Mouse (Mus musculus) lung, adult 2 months (tissue): Measurements from ENCODE around the gene Lmtk3. TPM values are rescaled to one million over a fixed set of nuclear protein-coding genes. Genes with fewer than 3 reads are reported as not detected.

Source experiments
- DNase-seq: peaks from one replicate; pipeline ENCODE4 v3.0.0; 2022
- H3K4me1 ChIP-seq: fragments of 200-500 bp; 2 replicates; pipeline ENCODE4 v1.6.1; 2011; ENCODE audit warnings: low read length; ENCODE audit not compliant: control insufficient read depth, insufficient read depth
- H3K4me3 ChIP-seq: fragments of 200-500 bp; replicated peaks from 2 replicates; pipeline ENCODE3; 2011; ENCODE audit warnings: low read depth, mild to moderate bottlenecking, control low read depth, low read length; ENCODE audit errors: extremely low read depth
- CTCF ChIP-seq: fragments of 200-500 bp; IDR thresholded peaks from 2 replicates; pipeline ENCODE4 v1.5.1; 2011; ENCODE audit warnings: mild to moderate bottlenecking, low read length, control low read depth; ENCODE audit not compliant: insufficient read depth
- POLR2A ChIP-seq: fragments of 200-500 bp; IDR thresholded peaks from 2 replicates; pipeline ENCODE4 v1.6.1; 2011; ENCODE audit warnings: low read depth, mild to moderate bottlenecking, control low read depth, low read length, borderline replicate concordance; ENCODE audit errors: extremely low read depth
- WGBS: fragments of 180-500 bp; shearing (Covaris S2); methylation state at CpG from one replicate; pipeline ENCODE4 v1.1.7; 2018; 5-methylcytosine and 5-hydroxymethylcytosine counted together
- polyA plus RNA-seq: library from polyadenylated mRNA; depleted of rRNA; stranded (reverse); fragments of >200 nt; gene quantifications from 2 replicates; pipeline ENCODE4 v1.2.3, GENCODE M21; 2012; rRNA removed

The Lmtk3 gene
- polyA plus RNA-seq, result 0.70 and 1.5 TPM in 2 replicates

DNA sequence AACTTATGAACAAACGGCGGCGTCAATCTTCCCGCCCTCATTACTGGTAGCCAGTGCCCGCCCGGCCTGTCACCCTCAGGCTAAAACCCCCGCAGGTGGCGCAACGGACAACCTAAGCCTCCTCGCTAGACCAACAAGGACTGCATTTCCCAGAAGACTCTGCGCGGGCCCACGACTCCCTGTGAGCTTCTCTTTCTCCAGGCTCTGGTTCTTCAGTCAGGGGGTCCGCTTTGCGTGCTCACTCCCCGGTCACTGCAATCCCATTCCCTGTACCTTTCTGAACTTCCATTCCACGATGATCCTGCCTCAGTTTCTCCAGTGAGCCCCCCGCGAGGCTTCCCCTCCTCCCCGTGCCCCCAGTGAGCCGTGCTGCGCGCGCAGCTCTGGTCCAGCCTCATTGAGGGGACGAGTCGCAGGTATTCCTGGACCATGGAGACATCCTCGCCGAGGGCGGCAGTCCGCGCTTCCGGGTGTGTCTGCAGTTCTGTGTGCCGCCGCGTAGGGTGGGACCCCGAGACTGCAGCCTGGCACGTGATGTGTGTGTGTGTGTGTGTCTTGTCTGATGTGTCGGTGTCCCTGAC lies at the start of gene Lmtk3:
Gene Lmtk3, plus strand, starts transcription at position 228 of the 581 bp plus-strand sequence.
- Histone ChIP-seq H3K4me1 (no peaks in the 10 kb centered on the region), H3K4me3 (peak within 1 kb of the TSS; percentile 74)
- peak; percentile 63 for DNase-seq
- TF ChIP-seq POLR2A (no peak), CTCF (no peak)
- under 1% methylated on average over 38 of the region's 38 CpGs for WGBS

DNA sequence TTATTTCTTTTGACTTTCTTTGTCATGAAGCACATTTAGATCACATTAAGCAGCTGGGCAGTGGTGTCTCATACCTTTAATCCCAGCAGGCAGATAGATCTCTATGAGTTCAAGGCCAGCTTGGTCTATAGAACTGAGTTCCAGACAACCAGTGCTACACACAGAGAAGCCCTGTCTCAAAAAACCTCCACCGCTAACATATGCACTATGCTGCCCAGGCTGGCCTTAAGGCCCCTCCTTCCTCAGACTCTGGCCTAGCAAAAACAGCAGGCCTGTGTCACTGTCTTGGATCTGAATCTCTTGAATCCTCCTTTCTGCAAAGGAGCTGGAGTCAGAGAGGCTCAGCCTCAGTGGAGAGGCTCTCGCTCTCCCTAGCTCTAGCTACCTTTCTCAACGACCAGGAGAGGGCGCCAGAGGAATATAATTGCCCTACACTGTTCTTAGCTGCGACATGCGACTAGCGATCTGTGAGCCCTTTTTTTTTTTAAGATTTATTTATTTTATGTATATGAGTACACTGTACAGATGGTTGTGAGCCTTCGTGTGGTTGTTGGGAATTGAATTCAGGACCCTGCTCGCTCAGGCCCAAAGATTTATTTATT lies 44.3 kb upstream of the Lmtk3 start:
- peak; percentile 80 for DNase-seq
- 8% methylated on average over 9 of the region's 9 CpGs for WGBS

GRCm38 (mm10) chr7:45739820-45740219 lies 43.7 kb upstream of the Lmtk3 start:
- WGBS, result 55% methylated on average over 10 of the region's 10 CpGs
- DNase-seq, result no peak
- no peak for TF ChIP-seq POLR2A
- TF ChIP-seq CTCF, result no peak
- Histone ChIP-seq H3K4me1 (no peaks in the 10 kb centered on the region), H3K4me3 (no peak overlapping the region)

More for the DNA sequence above, 44.3 kb upstream of the Lmtk3 start:
- no peaks in the 10 kb centered on the region for H3K4me1 ChIP-seq
- no peak for TF ChIP-seq POLR2A
- TF ChIP-seq CTCF, result peak; percentile 77
- H3K4me3 ChIP-seq, result no peak overlapping the region

DNA sequence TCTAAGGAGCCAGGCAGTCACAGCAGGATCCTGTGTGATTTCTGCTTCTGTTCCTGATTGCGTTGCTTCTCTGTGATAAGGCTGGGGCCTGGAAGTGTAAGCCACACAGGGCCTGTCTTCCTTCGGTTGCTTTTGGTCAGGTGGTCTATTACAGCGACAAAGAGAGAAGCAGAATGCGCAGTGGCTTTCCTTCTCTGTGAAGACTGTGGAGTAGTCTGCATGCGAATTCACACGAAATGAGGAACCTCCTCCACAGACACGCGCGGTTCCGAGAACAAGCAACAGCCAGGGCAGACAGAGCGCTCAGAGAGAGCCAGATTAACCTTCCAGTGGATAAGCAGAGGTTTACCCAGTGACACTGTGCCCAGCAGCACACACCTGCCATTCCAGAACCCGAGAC lies 42.2 kb upstream of the Lmtk3 start:
- Histone ChIP-seq H3K4me3 (no peak overlapping the region), H3K4me1 (no peaks in the 10 kb centered on the region)
- DNase-seq, result no peak
- TF ChIP-seq POLR2A, result no peak
- no peak for TF ChIP-seq CTCF
- 74% methylated on average over 12 of the region's 12 CpGs for WGBS

- Histone ChIP-seq H3K4me1 (no peaks in the 10 kb centered on the region), H3K4me3 (peak overlapping the region; percentile 42)
- peak; percentile 63; the same call in 1 of the 2 replicates for TF ChIP-seq POLR2A
- no peak for TF ChIP-seq CTCF
- WGBS, result 32% methylated on average over 11 of the region's 11 CpGs
- DNase-seq, result no peak
Measured at GRCm38 (mm10) chr7:45741777-45742176, 41.8 kb upstream of the Lmtk3 start.

- DNase-seq, result no peak
- 21% methylated on average over 19 of the region's 19 CpGs for WGBS
- peak overlapping the region; percentile 42 for H3K4me3 ChIP-seq
- no peaks in the 10 kb centered on the region for H3K4me1 ChIP-seq
- TF ChIP-seq CTCF (0 out of 2 replicates have a peak, but pooled peaks have one; percentile 15), POLR2A (no peak)
Measured at GRCm38 (mm10) chr7:45742338-45742737, 41.2 kb upstream of the Lmtk3 start.

- peak; percentile 61 for DNase-seq
- 36% methylated on average over 2 of the region's 2 CpGs for WGBS
- no peak for TF ChIP-seq POLR2A
- TF ChIP-seq CTCF, result no peak
- H3K4me1 ChIP-seq, result no peaks in the 10 kb centered on the region
- H3K4me3 ChIP-seq, result no peak overlapping the region
Measured at GRCm38 (mm10) chr7:45744387-45744786, 39.2 kb upstream of the Lmtk3 start.

DNA sequence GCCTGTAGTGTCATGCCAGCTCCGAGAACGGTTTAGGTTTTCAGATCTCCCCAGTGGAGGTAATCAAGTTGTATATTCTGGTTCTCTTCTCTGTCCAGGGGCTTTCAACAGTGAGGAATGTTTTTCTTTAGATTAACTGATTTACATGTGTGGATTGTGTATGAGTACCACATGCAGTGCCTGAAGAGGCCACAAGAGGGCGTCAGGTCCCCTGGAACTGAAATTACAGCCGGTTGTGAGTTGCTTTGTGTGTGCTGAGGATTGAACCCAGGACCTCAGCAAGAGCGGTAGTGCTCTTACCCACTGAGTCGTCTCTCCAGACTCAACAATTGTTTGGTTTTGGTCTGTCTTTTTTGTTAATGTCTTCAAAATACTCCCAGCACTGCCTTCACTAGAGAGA lies 37.0 kb upstream of the Lmtk3 start:
- Histone ChIP-seq H3K4me1 (no peaks in the 10 kb centered on the region), H3K4me3 (no peak overlapping the region)
- DNase-seq, result no peak
- no peak for TF ChIP-seq POLR2A
- peak; percentile 22; the same call in 1 of the 2 replicates for TF ChIP-seq CTCF
- WGBS, result 60% methylated on average over 6 of the region's 6 CpGs

- DNase-seq, result no peak
- no peak overlapping the region for H3K4me3 ChIP-seq
- TF ChIP-seq CTCF (no peak), POLR2A (no peak)
- H3K4me1 ChIP-seq, result no peaks in the 10 kb centered on the region
- 92% methylated on average over 5 of the region's 5 CpGs for WGBS
Measured at GRCm38 (mm10) chr7:45747450-45747849, 36.1 kb upstream of the Lmtk3 start.

DNA sequence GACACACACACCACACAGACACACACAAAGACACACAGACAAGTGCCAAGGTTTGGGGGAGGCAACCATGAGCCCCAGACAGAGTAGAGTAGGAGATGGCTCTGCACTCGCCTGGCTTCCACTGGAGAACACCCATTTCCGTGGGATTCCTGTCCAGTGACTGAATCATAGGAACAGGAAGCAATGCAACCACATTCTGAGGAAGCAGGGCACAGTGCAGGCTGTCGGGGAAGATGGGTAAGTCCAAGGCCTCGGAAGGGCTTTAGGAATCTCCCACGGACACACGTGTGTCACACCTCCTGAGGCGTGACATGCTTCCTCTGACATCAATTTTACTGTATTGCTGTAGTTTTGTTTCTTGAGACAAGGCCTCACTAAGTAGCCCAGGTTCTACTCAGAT lies 35.4 kb upstream of the Lmtk3 start:
- WGBS, result 41% methylated on average over 7 of the region's 7 CpGs

More for the DNA sequence above, 35.4 kb upstream of the Lmtk3 start:
- Histone ChIP-seq H3K4me3 (no peak overlapping the region), H3K4me1 (no peaks in the 10 kb centered on the region)
- TF ChIP-seq POLR2A (no peak), CTCF (no peak)
- no peak for DNase-seq
